Mouse (Mus musculus): ENCODE measurements around the gene Car14. TPM values are rescaled to one million over a fixed set of nuclear protein-coding genes. Genes with fewer than 3 reads are reported as not detected.
"Not testable (repeated sequence)": the region's sequence is repeated elsewhere in the genome, so short reads cannot be mapped to it uniquely, and the experiment has no call there.

Gene Car14
- polyA plus RNA-seq, 1 experiment = not detected

GRCm38 (mm10) chr3:95863578-95863977 is 40.9 kb downstream of the Car14 start:
- Histone ChIP-seq H3K27me3 (replicated peaks) (no peaks in the 10 kb centered on the region), H3K9me3 (no peaks in the 10 kb centered on the region), H3K4me1 (peaks cover 9% of the 10 kb centered on the region), H3K36me3 (replicated peaks; ENCODE audit: low read length) (peaks cover 58% of the 10 kb centered on the region), H3K4me3 (replicated peaks) (no peak overlapping the region)
- TF ChIP-seq FLI1 (IDR thresholded peaks at IDR 0.05; ENCODE audit: low read length) (no peak), GATA1 (IDR thresholded peaks at IDR 0.05; ENCODE audit: borderline replicate concordance, low read length) (no peak)

- Histone ChIP-seq H3K27me3 (replicated peaks) (no peaks in the 10 kb centered on the region), H3K9me3 (no peaks in the 10 kb centered on the region), H3K4me3 (replicated peaks) (no peak overlapping the region), H3K36me3 (replicated peaks; ENCODE audit: low read length) (peaks cover 40% of the 10 kb centered on the region), H3K4me1 (peaks cover 9% of the 10 kb centered on the region)
- TF ChIP-seq FLI1 (IDR thresholded peaks at IDR 0.05; ENCODE audit: low read length) = no peak
- TF ChIP-seq GATA1 (IDR thresholded peaks at IDR 0.05; ENCODE audit: borderline replicate concordance, low read length) = no peak
Measured at GRCm38 (mm10) chr3:95861796-95862195, 42.7 kb downstream of the Car14 start.

- peaks cover 13% of the 10 kb centered on the region for H3K4me1 ChIP-seq
- H3K9me3 ChIP-seq = no peaks in the 10 kb centered on the region
- no peaks in the 10 kb centered on the region for H3K27me3 ChIP-seq (replicated peaks)
- no peak overlapping the region for H3K4me3 ChIP-seq (replicated peaks)
- peaks cover 36% of the 10 kb centered on the region for H3K36me3 ChIP-seq (replicated peaks; ENCODE audit: low read length)
- no peak for TF ChIP-seq FLI1 (IDR thresholded peaks at IDR 0.05; ENCODE audit: low read length)
- TF ChIP-seq GATA1 (IDR thresholded peaks at IDR 0.05; ENCODE audit: borderline replicate concordance, low read length) = no peak
Measured at GRCm38 (mm10) chr3:95861216-95861615, 43.3 kb downstream of the Car14 start.

GRCm38 (mm10) chr3:95860323-95860722 is 44.2 kb downstream of the Car14 start:
- Histone ChIP-seq H3K4me1 (peaks cover 17% of the 10 kb centered on the region), H3K36me3 (replicated peaks; ENCODE audit: low read length) (peaks cover 27% of the 10 kb centered on the region), H3K4me3 (replicated peaks) (no peak overlapping the region), H3K27me3 (replicated peaks) (no peaks in the 10 kb centered on the region), H3K9me3 (no peaks in the 10 kb centered on the region)
- no peak for TF ChIP-seq FLI1 (IDR thresholded peaks at IDR 0.05; ENCODE audit: low read length)
- no peak for TF ChIP-seq GATA1 (IDR thresholded peaks at IDR 0.05; ENCODE audit: borderline replicate concordance, low read length)

GRCm38 (mm10) chr3:95858278-95858677 is 46.2 kb downstream of the Car14 start:
- H3K36me3 ChIP-seq (replicated peaks; ENCODE audit: low read length) = peaks cover 17% of the 10 kb centered on the region
- H3K4me1 ChIP-seq = peaks cover 29% of the 10 kb centered on the region

GRCm38 (mm10) chr3:95857050-95857449 is 47.4 kb downstream of the Car14 start:
- H3K4me1 ChIP-seq = peaks cover 39% of the 10 kb centered on the region

More at GRCm38 (mm10) chr3:95858278-95858677, 46.2 kb downstream of the Car14 start:
- not testable (repeated sequence) for H3K4me3 ChIP-seq (replicated peaks); H3K27me3 ChIP-seq (replicated peaks); H3K9me3 ChIP-seq

GRCm38 (mm10) chr3:95856115-95856514 is 48.4 kb downstream of the Car14 start:
- H3K4me1 ChIP-seq = peaks cover 45% of the 10 kb centered on the region
- no peak for TF ChIP-seq GATA1 (IDR thresholded peaks at IDR 0.05; ENCODE audit: borderline replicate concordance, low read length)
- no peak for TF ChIP-seq FLI1 (IDR thresholded peaks at IDR 0.05; ENCODE audit: low read length)
- H3K27me3 ChIP-seq (replicated peaks) = no peaks in the 10 kb centered on the region
- H3K9me3 ChIP-seq = no peaks in the 10 kb centered on the region
- peak overlapping the region; percentile 95 for H3K4me3 ChIP-seq (replicated peaks)
- H3K36me3 ChIP-seq (replicated peaks; ENCODE audit: low read length) = peaks cover 28% of the 10 kb centered on the region

More at GRCm38 (mm10) chr3:95857050-95857449, 47.4 kb downstream of the Car14 start:
- not testable (repeated sequence) for H3K9me3 ChIP-seq; H3K4me3 ChIP-seq (replicated peaks); H3K27me3 ChIP-seq (replicated peaks)
- H3K36me3 ChIP-seq (replicated peaks; ENCODE audit: low read length) = peaks cover 23% of the 10 kb centered on the region

- H3K36me3 ChIP-seq (replicated peaks; ENCODE audit: low read length) = peaks cover 33% of the 10 kb centered on the region
- no peaks in the 10 kb centered on the region for H3K27me3 ChIP-seq (replicated peaks)
- H3K9me3 ChIP-seq = no peaks in the 10 kb centered on the region
- H3K4me3 ChIP-seq (replicated peaks) = peak within 1 kb of the TSS; percentile 95
- TF ChIP-seq FLI1 (IDR thresholded peaks at IDR 0.05; ENCODE audit: low read length) (peak; percentile 63; the same call in 1 of the 2 replicates), GATA1 (IDR thresholded peaks at IDR 0.05; ENCODE audit: borderline replicate concordance, low read length) (no peak)
- peaks cover 48% of the 10 kb centered on the region for H3K4me1 ChIP-seq
Measured at GRCm38 (mm10) chr3:95855502-95856089, 48.9 kb downstream of the Car14 start, which contains the start of gene Prpf3. TSS of gene Prpf3 (minus strand) at chr3:95855885.

GRCm38 (mm10) chr3:95851317-95851716 is 53.2 kb downstream of the Car14 start:
- H3K4me3 ChIP-seq (replicated peaks) = no peak overlapping the region
- no peaks in the 10 kb centered on the region for H3K9me3 ChIP-seq
- H3K4me1 ChIP-seq = peaks cover 53% of the 10 kb centered on the region
- peaks cover 73% of the 10 kb centered on the region for H3K36me3 ChIP-seq (replicated peaks; ENCODE audit: low read length)
- no peak for TF ChIP-seq FLI1 (IDR thresholded peaks at IDR 0.05; ENCODE audit: low read length)
- TF ChIP-seq GATA1 (IDR thresholded peaks at IDR 0.05; ENCODE audit: borderline replicate concordance, low read length) = no peak
- H3K27me3 ChIP-seq (replicated peaks) = no peaks in the 10 kb centered on the region

- no peaks in the 10 kb centered on the region for H3K9me3 ChIP-seq
- H3K27me3 ChIP-seq (replicated peaks) = no peaks in the 10 kb centered on the region
- no peak overlapping the region for H3K4me3 ChIP-seq (replicated peaks)
- H3K4me1 ChIP-seq = peaks cover 48% of the 10 kb centered on the region
- H3K36me3 ChIP-seq (replicated peaks; ENCODE audit: low read length) = peaks cover 80% of the 10 kb centered on the region
- TF ChIP-seq FLI1 (IDR thresholded peaks at IDR 0.05; ENCODE audit: low read length) (no peak), GATA1 (IDR thresholded peaks at IDR 0.05; ENCODE audit: borderline replicate concordance, low read length) (no peak)
Measured at GRCm38 (mm10) chr3:95850611-95851010, 53.9 kb downstream of the Car14 start.

Other genes starting within 250 kb of the Car14 start
- gene Mcl1, start 245.9 kb downstream of the Car14 start, polyA plus RNA-seq (2012; ENCODE audit: insufficient read depth, low replicate concordance) = 222 and 245 TPM in 2 replicates
- gene Adamtsl4, start 216.8 kb downstream of the Car14 start, polyA plus RNA-seq (2012; ENCODE audit: insufficient read depth, low replicate concordance) = 0.83 TPM in 1 of 2 replicates, not detected in the other
- gene Ecm1, start 165.1 kb downstream of the Car14 start, polyA plus RNA-seq (2012; ENCODE audit: insufficient read depth, low replicate concordance) = 274 and 549 TPM in 2 replicates
- gene Tars2, start 144.5 kb downstream of the Car14 start, polyA plus RNA-seq (2012; ENCODE audit: insufficient read depth, low replicate concordance) = 22.7 and 22.9 TPM in 2 replicates
- 3.0 and 3.4 TPM in 2 replicates for gene Rprd2, start 85.8 kb downstream of the Car14 start, polyA plus RNA-seq (2012; ENCODE audit: insufficient read depth, low replicate concordance)
- 1.9 and 6.5 TPM in 2 replicates for gene Prpf3, start 48.8 kb downstream of the Car14 start, polyA plus RNA-seq (2012; ENCODE audit: insufficient read depth, low replicate concordance)
- 36.5 and 191 TPM in 2 replicates for gene Mrps21, start 33.2 kb downstream of the Car14 start, polyA plus RNA-seq (2012; ENCODE audit: insufficient read depth, low replicate concordance)
- gene Ciart, start 22.4 kb downstream of the Car14 start, polyA plus RNA-seq (2012; ENCODE audit: insufficient read depth, low replicate concordance) = 10.4 and 16.9 TPM in 2 replicates
- 0.30 TPM in 1 of 2 replicates, not detected in the other for gene BC028528, start 12.7 kb downstream of the Car14 start, polyA plus RNA-seq (2012; ENCODE audit: insufficient read depth, low replicate concordance)
- gene Aph1a, start 10.7 kb downstream of the Car14 start, polyA plus RNA-seq (2012; ENCODE audit: insufficient read depth, low replicate concordance) = 39.8 and 61.7 TPM in 2 replicates
- 3.7 and 183 TPM in 2 replicates for gene Anp32e, start 24.6 kb upstream of the Car14 start, polyA plus RNA-seq (2012; ENCODE audit: insufficient read depth, low replicate concordance)
- 556 and 663 TPM in 2 replicates for gene Plekho1, start 91.3 kb upstream of the Car14 start, polyA plus RNA-seq (2012; ENCODE audit: insufficient read depth, low replicate concordance)
- 19.1 and 19.4 TPM in 2 replicates for gene Vps45, start 153.8 kb upstream of the Car14 start, polyA plus RNA-seq (2012; ENCODE audit: insufficient read depth, low replicate concordance)
- 9.2 and 12.9 TPM in 2 replicates for gene Otud7b, start 199.8 kb upstream of the Car14 start, polyA plus RNA-seq (2012; ENCODE audit: insufficient read depth, low replicate concordance)

Data from megakaryocyte, embryonic 14.5 days (primary cell).